Mouse (Mus musculus) erythroblast, embryonic 14.5 days (primary cell): ENCODE measurements around the gene Dlg5.

Source experiments
- GATA1 ChIP-seq: IDR thresholded peaks from 2 replicates; pipeline ENCODE4 v1.6.1; 2012; ENCODE audit warnings: low read length, inconsistent platforms, mixed read lengths
- TAL1 ChIP-seq: IDR thresholded peaks from 3 replicates; pipeline ENCODE4 v1.6.1; 2012; ENCODE audit warnings: low read length, inconsistent platforms, mixed read lengths

DNA sequence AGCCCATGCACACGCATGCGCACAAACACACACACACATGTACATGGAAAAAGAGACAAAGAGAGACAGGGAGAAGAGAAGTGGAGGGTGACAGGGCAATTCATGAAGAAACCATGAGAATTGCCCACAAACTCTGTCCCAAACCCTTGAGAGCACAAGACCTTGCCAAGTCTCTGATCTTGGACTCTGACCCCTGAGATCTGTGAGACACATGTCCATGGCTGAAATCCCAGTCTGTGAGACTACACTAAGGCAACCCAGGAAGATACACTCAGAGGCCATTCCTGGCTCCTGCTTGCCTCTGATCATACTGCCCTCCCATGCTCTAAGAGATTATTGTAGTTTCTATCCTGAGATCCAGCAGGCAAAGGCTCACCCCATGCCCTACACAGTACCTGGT, 44.9 kb downstream of the Dlg5 start:
- TF ChIP-seq GATA1 (no peak), TAL1 (no peak)
